Mouse (Mus musculus) cerebellum, postnatal 14 days (tissue): ENCODE data around the gene Tubal3.
"Not testable (repeated sequence)": the region's sequence is repeated elsewhere in the genome, so short reads cannot be mapped to it uniquely, and the experiment has no call there.

Source experiments
- DNase-seq, 2 experiments: peaks; one replicate each; pipeline ENCODE4 v3.0.0; 2021; ENCODE audit warnings: mixed read lengths in 2 of 2

The Tubal3 gene

GRCm38 (mm10) chr13:3917571-3918311 lies at the start of gene Tubal3, which contains the start of gene Net1:
TSS of gene Tubal3 (plus strand) at chr13:3918274.
TSS of gene Net1 (minus strand) at chr13:3918220.
- peak; percentile 91 to 94 for DNase-seq

GRCm38 (mm10) chr13:3869901-3870300 lies 48.2 kb upstream of the Tubal3 start:
- no peak for DNase-seq

GRCm38 (mm10) chr13:3872832-3873231 lies 45.2 kb upstream of the Tubal3 start:
- DNase-seq, result no peak

GRCm38 (mm10) chr13:3876448-3876847 lies 41.6 kb upstream of the Tubal3 start:
- peak in 1 of 2 experiments; percentile 12 for DNase-seq

GRCm38 (mm10) chr13:3877185-3877584 lies 40.9 kb upstream of the Tubal3 start:
- DNase-seq, result peak in 1 of 2 experiments; percentile 17

- DNase-seq, result no peak
Observed at GRCm38 (mm10) chr13:3877679-3878220, 40.3 kb upstream of the Tubal3 start.

- no peak for DNase-seq
Observed at GRCm38 (mm10) chr13:3886663-3887062, 31.4 kb upstream of the Tubal3 start.

- DNase-seq, result no peak
Observed at GRCm38 (mm10) chr13:3889111-3889510, 29.0 kb upstream of the Tubal3 start.

GRCm38 (mm10) chr13:3890061-3890460 lies 28.0 kb upstream of the Tubal3 start:
- no peak for DNase-seq

GRCm38 (mm10) chr13:3891479-3892087 lies 26.5 kb upstream of the Tubal3 start:
- DNase-seq, result no peak

GRCm38 (mm10) chr13:3892601-3893000 lies 25.5 kb upstream of the Tubal3 start:
- DNase-seq, result peak in 1 of 2 experiments; percentile 3

- DNase-seq, result peak; percentile 87 to 92
Observed at GRCm38 (mm10) chr13:3893126-3893734, 24.8 kb upstream of the Tubal3 start.

- DNase-seq, result no peak
Observed at GRCm38 (mm10) chr13:3894549-3894948, 23.5 kb upstream of the Tubal3 start.

GRCm38 (mm10) chr13:3895397-3895980 lies 22.6 kb upstream of the Tubal3 start:
- no peak for DNase-seq

- no peak for DNase-seq
Observed at GRCm38 (mm10) chr13:3896032-3896431, 22.0 kb upstream of the Tubal3 start.

- DNase-seq, result peak; percentile 86 to 90
Observed at GRCm38 (mm10) chr13:3896913-3897312, 21.2 kb upstream of the Tubal3 start.

- DNase-seq, result not testable (repeated sequence)
Observed at GRCm38 (mm10) chr13:3898202-3898601, 19.9 kb upstream of the Tubal3 start.

GRCm38 (mm10) chr13:3899301-3899700 lies 18.8 kb upstream of the Tubal3 start:
- no peak for DNase-seq

- no peak for DNase-seq
Observed at GRCm38 (mm10) chr13:3907151-3907696, 10.8 kb upstream of the Tubal3 start.

GRCm38 (mm10) chr13:3908262-3908661 lies 9.8 kb upstream of the Tubal3 start:
- DNase-seq, result no peak

- no peak for DNase-seq
Observed at GRCm38 (mm10) chr13:3910356-3910755, 7.7 kb upstream of the Tubal3 start.

GRCm38 (mm10) chr13:3913504-3913903 lies 4.6 kb upstream of the Tubal3 start:
- no peak for DNase-seq

- DNase-seq, result no peak
Observed at GRCm38 (mm10) chr13:3924483-3924882, 6.4 kb downstream of the Tubal3 start.
